ENCODE assay signal across 16 mouse cellular contexts in genomic region chr4:132008191-132008590, GRCm38 (mm10).
DNase-seq lines count a peak whose midpoint lies in the region; ATAC-seq lines count a peak whose summit lies in the region.
"Had no signal": no experiment of that assay in that cellular context is flagged by ENCODE, and none has a peak within 500 bp of the region (broad histone marks: within the 10 kb centered on the region; RNA-seq: fewer than 3 reads in every experiment).

No protein-coding gene starts in this region.

- peak; percentile 69; the same call in 1 of the 2 replicates for ATAC-seq in common myeloid progenitor, adult 5-6 weeks (replicated peaks; ENCODE audit: low read depth, poor library complexity, severe bottlenecking)
- ATAC-seq in monocyte, adult 5-6 weeks (replicated peaks; ENCODE audit: insufficient number of reproducible peaks, low FRiP score, low TSS enrichment, poor library complexity, severe bottlenecking), result peak; percentile 73
- ATAC-seq: midbrain, embryonic 15.5 days had no signal

- DNase-seq in B cell, adult 2 months, result peak; percentile 19
- peak; percentile 83 for DNase-seq in CD4-positive, CD25-positive, alpha-beta regulatory T cell, adult 2 months (ENCODE audit: low read depth, low spot score)
- no peak for DNase-seq in lung, adult 18-20 months
- DNase-seq in adipocyte (ENCODE audit: low spot score), result no peak
- DNase-seq in cerebellum, adult 8-10 months, result no peak
- DNase-seq: cerebellum, adult 9-11 months; embryo, embryonic 11 days; heart, postnatal 10 days; kidney, adult 9 months; kidney, postnatal 36 days; lung, postnatal 10 days; right cerebral cortex, adult 18-20 months; thymus, postnatal 4 days had no signal

Comparison
In these comparisons a context has a peak if more than half of its experiments do, and no peak if none do; other contexts are left out.
1. DNase-seq: peak in B cell, adult 2 months (2 of 2) and CD4-positive, CD25-positive, alpha-beta regulatory T cell, adult 2 months (single experiment); none in lung, adult 18-20 months (0 of 2), adipocyte (single experiment) and cerebellum, adult 8-10 months (single experiment).